Mouse (Mus musculus) kidney, adult 2 months (tissue): Measurements from ENCODE around the gene Eid2.

Experiments
- CTCF ChIP-seq: fragments of 200-500 bp; conservative IDR thresholded peaks from 2 replicates; pipeline ENCODE4 v1.5.1; 2011; ENCODE audit warnings: low read depth, mild to moderate bottlenecking, control low read depth, low read length, moderate library complexity, mixed read lengths; ENCODE audit not compliant: insufficient read depth, insufficient read length
- POLR2A ChIP-seq: fragments of 200-500 bp; IDR thresholded peaks from one replicate; pipeline ENCODE4 v1.6.1; 2011; ENCODE audit warnings: low read depth, low read length, control low read depth

- TF ChIP-seq POLR2A (no peak), CTCF (no peak)
These were observed 4.1 kb downstream of the Eid2 start for GRCm38 (mm10) chr7:28271761-28272160.
